Mouse (Mus musculus): ENCODE data around the gene Clpsl2. TPM values are rescaled to one million over a fixed set of nuclear protein-coding genes. Genes with fewer than 3 reads are reported as not detected.

Clpsl2 gene
- polyA plus RNA-seq, 1 experiment from 2014 or later: not detected

Small RNAs within 50 kb of the gene (microRNA-seq; reads per million reads assigned to microRNA genes)
- not detected for gene Gm25195
- gene Mir6969: not detected

Other genes starting within 250 kb of the Clpsl2 start
- 27.8 and 28.5 TPM in 2 replicates for gene Fance, start 235.9 kb upstream of the Clpsl2 start, polyA plus RNA-seq (2015; fragmentation: Nextera tagmentation; extraction: Ambion mirVana)
- gene Rpl10a, start 220.9 kb upstream of the Clpsl2 start, polyA plus RNA-seq (2015; fragmentation: Nextera tagmentation; extraction: Ambion mirVana): 307 and 313 TPM in 2 replicates
- 1.4 and 2.1 TPM in 2 replicates for gene Tead3, start 198.6 kb upstream of the Clpsl2 start, polyA plus RNA-seq (2015; fragmentation: Nextera tagmentation; extraction: Ambion mirVana)
- gene Tulp1, start 184.2 kb upstream of the Clpsl2 start, polyA plus RNA-seq (2015; fragmentation: Nextera tagmentation; extraction: Ambion mirVana): 1.3 and 1.9 TPM in 2 replicates
- gene Fkbp5, start 31.9 kb upstream of the Clpsl2 start, polyA plus RNA-seq (2015; fragmentation: Nextera tagmentation; extraction: Ambion mirVana): 37.3 and 39.8 TPM in 2 replicates
- not detected in 2 replicates for gene Armc12, start 18.6 kb upstream of the Clpsl2 start, polyA plus RNA-seq (2015; fragmentation: Nextera tagmentation; extraction: Ambion mirVana)
- 0.36 TPM in 1 of 2 replicates, not detected in the other for gene Clps, start 11.4 kb downstream of the Clpsl2 start, polyA plus RNA-seq (2015; fragmentation: Nextera tagmentation; extraction: Ambion mirVana)
- 11.3 and 11.4 TPM in 2 replicates for gene Lhfpl5, start 26.2 kb downstream of the Clpsl2 start, polyA plus RNA-seq (2015; fragmentation: Nextera tagmentation; extraction: Ambion mirVana)
- gene Srpk1, start 73.3 kb downstream of the Clpsl2 start, polyA plus RNA-seq (2015; fragmentation: Nextera tagmentation; extraction: Ambion mirVana): 88.2 and 91.3 TPM in 2 replicates
- gene Slc26a8, start 140.8 kb downstream of the Clpsl2 start, polyA plus RNA-seq (2015; fragmentation: Nextera tagmentation; extraction: Ambion mirVana): 1.4 and 1.5 TPM in 2 replicates
- gene Mapk14, start 141.9 kb downstream of the Clpsl2 start, polyA plus RNA-seq (2015; fragmentation: Nextera tagmentation; extraction: Ambion mirVana): 27.5 and 27.7 TPM in 2 replicates
- gene AC170998.1, start 176.7 kb downstream of the Clpsl2 start, polyA plus RNA-seq (2015; fragmentation: Nextera tagmentation; extraction: Ambion mirVana): 2.4 TPM in 2 replicates
- 0.86 and 1.1 TPM in 2 replicates for gene Mapk13, start 219.9 kb downstream of the Clpsl2 start, polyA plus RNA-seq (2015; fragmentation: Nextera tagmentation; extraction: Ambion mirVana)